Mouse (Mus musculus): ENCODE measurements around the gene Dlg1.

Gene Dlg1

DNA sequence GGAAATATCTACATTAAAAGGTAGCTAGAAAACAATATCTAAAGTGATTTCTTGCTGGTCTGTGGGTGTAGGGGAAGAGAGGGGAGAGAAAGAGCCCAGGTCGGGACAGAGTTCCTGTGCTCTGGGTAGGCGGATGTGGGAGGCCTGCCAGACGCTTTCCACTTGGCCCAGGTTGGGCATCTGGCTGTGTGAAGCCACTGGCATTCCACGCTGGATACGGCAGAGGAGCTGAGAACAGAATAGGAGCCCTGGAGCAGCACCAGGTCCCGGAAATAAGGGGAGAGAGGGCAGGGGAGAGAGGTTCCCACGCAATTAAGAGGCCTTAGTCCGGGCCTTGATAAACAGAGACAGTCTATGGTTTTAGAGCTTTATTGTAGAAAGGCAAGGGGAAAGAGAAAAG, 77.0 kb downstream of the Dlg1 start:
- no peak for DNase-seq

- DNase-seq, result no peak
These were observed 77.5 kb downstream of the Dlg1 start for GRCm38 (mm10) chr16:31740704-31741103.

- no peak for DNase-seq
These were observed 87.3 kb downstream of the Dlg1 start for GRCm38 (mm10) chr16:31750526-31750925.

- DNase-seq, result no peak
These were observed 91.2 kb downstream of the Dlg1 start for GRCm38 (mm10) chr16:31754172-31755025.

DNA sequence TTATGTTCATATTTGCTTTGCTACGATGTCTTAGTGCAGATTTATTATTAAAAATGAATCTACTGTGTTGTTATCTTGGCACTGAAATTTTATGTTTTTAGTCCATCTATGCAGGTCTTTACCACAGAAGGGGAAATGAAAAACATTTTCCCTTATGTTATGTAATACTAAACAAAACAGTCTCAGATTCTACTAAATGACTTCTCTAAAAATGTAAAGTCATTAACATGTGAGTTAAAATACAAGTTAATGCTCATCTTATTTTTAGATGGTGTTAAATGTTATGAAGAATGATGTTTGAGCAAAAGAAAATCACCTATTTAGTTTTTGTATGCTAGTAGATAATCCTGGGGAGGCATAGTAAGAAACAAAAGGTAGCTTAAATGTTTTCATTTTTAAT, 91.8 kb downstream of the Dlg1 start:
- no peak for DNase-seq

DNA sequence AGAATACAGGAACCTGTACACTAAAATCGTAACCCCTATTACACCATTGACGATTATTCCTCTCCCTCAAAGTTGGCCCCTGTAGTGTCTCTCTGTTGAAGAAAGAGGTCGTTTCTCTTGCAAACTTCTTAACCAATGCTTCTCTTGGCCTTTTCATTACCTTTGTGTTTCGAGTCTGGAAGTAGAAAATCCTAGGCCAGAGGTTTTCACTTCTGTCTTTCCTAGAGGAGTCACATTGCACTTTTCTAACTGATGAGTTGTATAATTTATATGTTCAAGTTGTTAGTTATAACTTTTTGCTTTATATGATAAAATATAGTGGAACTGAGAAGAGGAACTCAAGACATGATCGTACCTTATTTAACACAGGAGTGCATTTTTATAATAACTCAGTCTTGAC, 93.2 kb downstream of the Dlg1 start:
- no peak for DNase-seq

DNA sequence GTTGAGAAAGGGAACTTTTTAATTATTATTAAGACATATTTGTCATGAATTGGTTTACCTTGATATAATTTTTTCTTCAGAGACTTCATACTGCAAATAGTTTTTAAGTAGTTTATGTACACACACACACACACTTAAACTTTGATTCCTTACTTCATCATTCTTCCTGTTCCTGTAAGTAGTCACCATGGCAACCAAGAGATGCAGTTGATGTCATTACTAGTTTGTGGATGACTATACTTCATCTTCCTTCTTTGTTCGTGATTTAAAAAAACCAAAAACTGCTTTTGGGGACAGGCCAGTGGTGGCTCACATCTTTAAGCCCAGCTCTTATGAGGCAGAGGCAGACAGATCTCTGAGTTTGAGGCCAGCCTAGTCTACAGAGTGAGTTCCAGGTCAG, 94.4 kb downstream of the Dlg1 start:
- no peak for DNase-seq

DNA sequence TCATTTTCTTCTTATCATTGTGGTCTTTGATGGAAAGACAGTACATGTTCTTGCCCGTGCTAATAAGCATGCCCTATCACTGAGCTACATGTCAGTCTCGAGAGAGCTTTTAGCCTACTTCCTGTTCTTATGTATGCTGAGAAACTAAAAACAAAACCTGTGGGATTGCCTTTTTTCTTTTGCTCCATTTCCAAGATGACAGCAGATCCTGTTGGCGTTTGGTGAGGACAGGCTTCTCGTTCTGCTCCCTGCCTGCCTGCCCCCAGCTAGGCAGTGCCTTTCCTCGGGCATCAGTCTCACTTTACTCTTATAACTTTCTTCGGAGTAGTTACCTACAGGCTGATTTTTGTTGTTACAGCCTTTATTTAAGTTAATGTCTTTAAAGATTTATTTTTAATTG, 96.2 kb downstream of the Dlg1 start:
- DNase-seq, result no peak

GRCm38 (mm10) chr16:31766298-31766697, 103.1 kb downstream of the Dlg1 start:
- DNase-seq, result no peak

DNA sequence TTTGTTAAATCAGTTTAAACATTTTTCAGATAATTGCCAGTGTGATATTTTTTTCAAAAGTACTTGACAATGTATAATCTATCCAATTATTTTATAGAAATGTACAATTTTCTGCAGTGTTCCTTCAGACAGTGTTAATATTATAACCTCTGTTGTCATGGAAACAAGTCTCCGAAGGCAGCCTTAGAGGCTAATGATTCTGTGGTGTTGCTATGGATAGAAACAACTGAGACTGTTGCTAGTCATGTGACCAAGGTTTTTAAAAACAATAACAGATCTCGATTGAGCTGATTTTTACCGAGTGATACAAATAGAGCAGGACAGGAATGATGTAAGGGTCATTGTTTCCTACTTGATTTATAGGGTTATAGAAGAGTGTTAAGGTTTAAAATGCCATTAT, 103.5 kb downstream of the Dlg1 start:
- no peak for DNase-seq

- DNase-seq, result no peak
These were observed 112.7 kb downstream of the Dlg1 start for GRCm38 (mm10) chr16:31775924-31776323.

GRCm38 (mm10) chr16:31781015-31781414, 117.8 kb downstream of the Dlg1 start:
- DNase-seq, result no peak

- DNase-seq, result no peak
These were observed 126.8 kb downstream of the Dlg1 start for GRCm38 (mm10) chr16:31790056-31790455.

GRCm38 (mm10) chr16:31803644-31804043, 140.4 kb downstream of the Dlg1 start:
- DNase-seq, result no peak

DNA sequence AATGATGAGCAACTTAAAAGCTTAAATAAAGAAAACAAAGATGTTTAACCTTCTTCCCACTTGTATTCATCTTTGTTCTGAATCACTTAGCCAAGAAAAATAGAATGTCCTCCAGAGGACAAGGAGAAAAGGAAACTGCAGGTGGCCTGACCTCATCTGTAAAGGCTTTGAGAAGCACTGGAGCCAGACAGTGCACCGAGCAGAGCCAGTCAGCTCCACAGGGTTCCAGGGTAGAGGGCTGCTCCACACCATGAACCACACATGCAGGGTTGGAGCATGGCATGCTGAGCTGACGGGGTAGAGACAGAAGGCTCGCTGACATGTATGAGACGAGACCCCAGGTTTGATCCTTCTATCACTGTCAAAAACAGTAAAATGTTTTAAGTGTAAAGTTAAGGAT, 162.8 kb downstream of the Dlg1 start:
- DNase-seq, result no peak

DNA sequence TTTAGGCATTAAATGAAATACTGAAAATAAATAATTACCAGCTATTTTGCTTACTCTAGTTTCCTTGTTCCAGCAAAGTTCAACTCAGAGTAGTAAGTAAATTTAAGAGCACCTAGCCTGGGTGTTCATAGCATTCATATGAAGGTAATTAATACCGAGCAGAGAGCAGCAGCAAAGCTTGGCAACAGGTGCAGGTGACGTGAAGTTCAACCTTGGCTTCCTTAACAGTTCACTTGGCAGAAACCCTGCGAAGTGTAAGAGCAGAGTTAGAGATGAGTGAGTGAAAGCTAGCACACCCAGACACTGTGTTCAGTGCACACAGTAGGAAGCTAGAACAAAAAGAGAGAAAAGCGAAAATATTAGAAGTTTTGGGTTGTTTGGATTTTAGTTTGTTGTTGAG, 167.5 kb downstream of the Dlg1 start:
- DNase-seq, result no peak

DNA sequence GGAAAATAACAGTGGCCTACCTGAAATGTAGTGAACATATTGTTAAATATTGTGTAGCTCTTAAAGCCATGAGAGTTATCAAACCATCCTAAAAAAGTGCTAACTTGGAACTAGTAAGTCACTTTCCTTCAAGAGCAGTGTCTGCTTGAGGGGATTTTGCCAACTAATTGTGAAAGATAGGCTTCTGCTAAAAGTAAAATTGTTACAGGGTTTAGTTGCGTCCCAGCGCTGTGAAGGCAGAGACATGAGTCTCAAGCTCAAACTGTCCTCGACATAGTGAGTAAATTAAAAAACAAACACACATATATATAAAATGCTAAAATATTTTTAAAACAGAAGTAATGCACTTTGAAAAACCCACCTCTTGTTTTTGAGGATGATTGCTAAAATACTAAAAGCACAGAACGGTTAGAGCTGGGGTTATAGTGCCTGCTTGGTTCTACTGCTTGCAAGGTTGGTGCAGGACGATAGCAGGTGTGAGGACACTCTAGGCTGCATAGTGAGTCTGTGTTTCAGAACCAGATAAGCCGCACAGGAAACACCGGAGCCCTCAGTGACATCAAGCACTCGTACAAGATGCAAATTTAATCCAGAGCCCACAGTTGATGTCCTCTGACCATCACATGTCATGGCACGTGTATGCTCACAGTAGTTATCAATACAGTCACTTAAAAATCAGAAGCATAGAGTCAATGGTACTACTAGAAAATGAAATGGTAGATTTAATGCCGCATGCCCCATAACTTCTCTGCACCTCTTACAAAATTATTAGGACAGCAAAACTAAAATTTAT, 169.6 kb downstream of the Dlg1 start:
- DNase-seq, result no peak

- no peak for DNase-seq
These were observed 170.9 kb downstream of the Dlg1 start for GRCm38 (mm10) chr16:31834011-31834584.

- no peak for DNase-seq
These were observed 171.5 kb downstream of the Dlg1 start for GRCm38 (mm10) chr16:31834662-31835318.

GRCm38 (mm10) chr16:31837362-31837761, 174.1 kb downstream of the Dlg1 start:
- DNase-seq, result no peak

DNA sequence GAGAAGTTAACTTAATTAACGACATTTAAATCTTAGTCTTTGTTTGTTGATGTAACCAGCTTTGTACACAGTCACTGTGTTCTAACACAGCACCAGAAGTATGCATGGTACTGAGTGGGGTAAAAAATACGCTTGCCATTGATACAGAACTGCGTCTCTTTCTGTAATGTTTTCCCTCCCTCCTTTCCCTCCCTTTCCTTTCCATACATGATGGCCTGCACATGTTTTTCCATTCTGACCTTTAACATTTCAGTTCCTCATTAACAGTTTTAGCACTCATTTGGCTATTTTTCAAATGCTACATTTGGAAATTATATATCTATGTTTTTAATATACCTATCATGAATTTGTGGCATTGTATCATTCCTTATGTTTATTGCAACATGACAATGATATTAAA, 181.0 kb downstream of the Dlg1 start:
- DNase-seq, result no peak

DNA sequence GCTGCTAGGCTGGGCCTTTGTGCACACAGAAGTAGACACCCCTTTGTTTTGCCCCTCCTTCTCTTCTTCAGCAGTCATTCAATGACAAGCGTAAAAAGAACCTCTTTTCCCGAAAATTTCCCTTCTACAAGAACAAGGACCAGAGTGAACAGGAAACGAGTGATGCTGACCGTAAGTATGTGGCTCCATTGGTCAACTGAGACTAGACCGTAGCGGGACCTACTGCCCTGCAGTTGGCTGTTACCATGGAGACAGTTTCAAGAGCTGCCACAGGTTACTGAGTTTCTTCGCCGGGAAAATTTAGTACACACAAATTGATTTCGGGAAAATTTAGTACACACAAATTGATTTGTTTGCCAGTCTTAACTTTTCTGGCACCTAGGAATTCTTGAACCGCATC, 183.5 kb downstream of the Dlg1 start:
- DNase-seq, result no peak

- DNase-seq, result no peak
These were observed 200.7 kb downstream of the Dlg1 start for GRCm38 (mm10) chr16:31863920-31864319.
